ENCODE assay signal across 20 mouse cellular contexts in the genomic region with DNA sequence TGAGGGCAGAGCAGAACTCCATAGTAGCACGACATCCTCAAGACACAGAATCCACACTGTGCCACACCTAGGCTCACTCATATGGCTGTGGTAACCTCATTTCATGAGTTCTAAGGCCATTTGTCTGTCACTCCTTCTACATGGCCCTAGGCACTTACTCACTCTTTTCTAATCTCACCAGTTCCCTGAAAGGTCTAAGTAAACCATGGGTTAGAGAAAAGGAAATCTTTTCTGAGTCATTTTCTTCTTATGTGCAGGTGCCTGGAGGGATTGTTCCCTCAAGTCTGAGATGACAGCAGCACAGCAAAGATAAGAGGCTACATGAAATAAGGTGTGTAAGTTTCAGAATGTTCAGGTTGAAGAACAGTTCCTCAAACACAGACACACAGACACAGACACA.
"Had no signal": no experiment of that assay in that cellular context is flagged by ENCODE, and none has a peak within 500 bp of the region (broad histone marks: within the 10 kb centered on the region; RNA-seq: fewer than 3 reads in every experiment).

No protein-coding gene starts in this region.

- H3K4me3 ChIP-seq: liver, embryonic 15.5 days; lung, embryonic 15.5 days; midbrain, embryonic 10.5 days; midbrain, embryonic 12.5 days; myocyte; neural tube, embryonic 13.5 days; neural tube, embryonic 15.5 days; stomach, embryonic 15.5 days had no signal

- DNase-seq: liver, postnatal 0 days; lung, adult 2 months; lung, postnatal 14 days; lung, postnatal 36 days; midbrain, embryonic 14.5 days; right cerebral cortex, postnatal 14 days; thymus, adult 18-20 months; thymus, postnatal 14 days; thymus, postnatal 36 days had no signal

- H3K4me1 ChIP-seq: liver, embryonic 15.5 days; lung, embryonic 15.5 days; midbrain, embryonic 10.5 days; midbrain, embryonic 12.5 days; neural tube, embryonic 13.5 days; neural tube, embryonic 15.5 days; stomach, embryonic 15.5 days had no signal

- H3K9me3 ChIP-seq: stomach, embryonic 15.5 days had no signal

- H3K27ac ChIP-seq: liver, embryonic 15.5 days; lung, embryonic 15.5 days; macrophage; midbrain, embryonic 10.5 days; midbrain, embryonic 12.5 days; neural tube, embryonic 13.5 days; neural tube, embryonic 15.5 days; stomach, embryonic 15.5 days had no signal

- ATAC-seq: liver, postnatal 0 days; lung, postnatal 0 days; midbrain, embryonic 16.5 days had no signal

- H3K9ac ChIP-seq: liver, embryonic 15.5 days; liver, postnatal 0 days; lung, embryonic 15.5 days; midbrain, embryonic 12.5 days; neural tube, embryonic 13.5 days; neural tube, embryonic 15.5 days; stomach, embryonic 15.5 days had no signal

- H3K36me3 ChIP-seq: liver, embryonic 15.5 days; lung, embryonic 15.5 days; midbrain, embryonic 10.5 days; midbrain, embryonic 12.5 days; neural tube, embryonic 13.5 days; neural tube, embryonic 15.5 days; stomach, embryonic 15.5 days had no signal

- H3K27me3 ChIP-seq: liver, embryonic 15.5 days; lung, embryonic 15.5 days; midbrain, embryonic 12.5 days; neural tube, embryonic 13.5 days; neural tube, embryonic 15.5 days; stomach, embryonic 15.5 days had no signal

- H3K4me2 ChIP-seq: liver, embryonic 15.5 days; lung, embryonic 15.5 days; midbrain, embryonic 12.5 days; neural tube, embryonic 13.5 days; neural tube, embryonic 15.5 days; stomach, embryonic 15.5 days had no signal
